Mouse (Mus musculus) left cerebral cortex, postnatal 25 days (tissue): ENCODE measurements around the gene Kif11. TPM values are rescaled to one million over a fixed set of nuclear protein-coding genes. Genes with fewer than 3 reads are reported as not detected.

Experiments used
- DNase-seq, 2 experiments: peaks; one replicate each; pipeline ENCODE4 v3.0.0; 2022; ENCODE audit warnings: low spot score in 2 of 2, mixed read lengths in 1 of 2
- intact Hi-C: fragments of 180-260 bp; cut with DNase I; formaldehyde crosslinking; loops from one replicate; pipeline ENCODE4 v1.15.1; 2025
- total RNA-seq, 2 experiments: library from RNA; stranded (reverse); gene quantifications; 2 replicates each; pipeline ENCODE4 v1.2.3; 2021

Gene Kif11
- total RNA-seq, 2 experiments from 2014 or later, result 1.2 TPM

DNA sequence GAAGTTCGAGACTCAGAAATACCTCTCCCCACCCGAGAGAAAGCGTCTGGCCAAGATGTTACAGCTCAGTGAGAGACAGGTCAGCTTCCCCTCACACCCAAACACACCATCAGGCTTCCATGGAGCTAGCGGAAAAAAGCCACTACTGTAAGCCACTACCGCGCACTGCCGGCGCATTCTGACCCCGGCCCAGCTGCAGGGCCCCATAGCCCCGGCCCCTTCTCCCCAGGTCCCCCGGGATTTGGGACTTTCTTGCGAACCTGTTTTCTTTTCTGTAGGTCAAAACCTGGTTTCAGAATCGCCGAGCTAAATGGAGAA is 61.0 kb downstream of the Kif11 start:
- intact Hi-C loops, result loop anchor here (5.0 kb wide), 1 partner anchor 70 kb away; no protein-coding TSS in a partner anchor
- DNase-seq, result no peak

- intact Hi-C loops, result no loop called here
- no peak for DNase-seq
These were observed 64.0 kb downstream of the Kif11 start for GRCm38 (mm10) chr19:37440181-37440580.

DNA sequence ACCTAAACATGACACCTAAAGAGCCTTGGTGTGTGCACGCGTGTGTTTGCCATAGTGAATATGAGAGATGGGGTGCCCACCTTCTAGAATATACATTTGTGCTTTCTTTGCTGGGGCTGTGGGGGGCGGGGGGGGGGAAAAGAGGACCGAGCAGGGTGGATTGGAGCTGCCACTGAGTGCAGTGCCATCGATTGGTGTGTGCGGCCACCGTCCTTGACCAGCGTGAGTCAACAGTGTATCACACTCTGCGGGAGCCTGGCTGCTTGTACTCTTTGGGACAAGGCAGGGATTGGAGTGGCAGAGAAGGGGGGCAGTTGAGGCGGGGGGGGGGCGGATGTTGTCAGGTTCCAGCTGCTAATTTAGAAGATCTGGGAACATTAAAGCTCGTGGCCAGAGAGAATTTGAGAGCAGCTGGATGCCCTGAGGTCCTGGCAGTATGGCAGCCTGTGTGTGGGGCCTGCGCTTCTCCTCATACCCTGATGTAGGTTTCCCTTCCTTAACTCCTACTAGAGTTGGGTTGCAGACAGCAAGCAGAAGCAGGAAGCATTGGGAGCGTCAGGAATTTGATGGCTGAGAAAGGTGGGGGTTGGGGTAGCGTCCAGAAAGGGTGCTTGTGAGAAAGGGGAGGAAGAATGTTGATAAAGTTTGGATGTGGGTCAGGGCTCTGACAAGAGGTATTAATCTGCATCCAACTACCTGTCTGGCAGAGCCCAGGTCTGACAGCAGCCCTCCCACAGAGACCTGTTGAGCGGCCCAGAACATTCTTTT is 64.7 kb downstream of the Kif11 start:
- no peak for DNase-seq
- intact Hi-C loops, result no loop called here

DNA sequence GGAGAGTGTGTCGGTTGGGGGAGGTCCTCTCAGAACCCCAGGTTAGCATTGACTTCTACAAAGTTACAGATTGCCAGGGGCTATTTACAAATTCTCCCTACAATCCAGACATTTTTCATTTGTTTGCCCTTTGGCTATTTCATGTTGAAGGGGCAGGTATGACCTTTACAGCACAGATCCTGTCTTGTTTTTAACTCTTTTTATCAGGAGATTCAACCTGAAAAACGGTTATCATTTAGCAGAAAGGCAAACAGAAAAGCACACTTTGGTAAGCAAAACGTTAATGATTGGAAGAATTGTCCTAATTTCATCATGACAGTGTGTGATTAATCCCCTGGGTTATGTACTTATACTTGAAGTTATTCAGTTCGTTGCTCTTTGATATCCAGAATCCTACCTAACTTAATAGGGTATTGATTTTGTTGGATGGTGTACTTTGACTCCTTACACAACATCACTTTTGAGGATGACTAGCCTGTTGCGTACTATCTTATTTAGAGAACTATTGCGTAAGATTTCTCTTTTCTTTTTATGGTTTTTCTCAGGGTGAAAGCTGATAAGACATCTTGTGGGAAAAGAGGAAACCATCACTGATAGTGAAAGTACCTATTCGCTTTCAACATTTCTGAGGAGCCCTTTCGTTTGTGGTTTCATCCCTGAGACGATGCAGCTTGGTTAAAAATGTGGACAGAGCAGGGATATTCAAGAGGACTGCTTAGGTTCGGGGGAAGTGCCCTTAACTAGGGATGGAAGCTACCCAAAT is 66.5 kb downstream of the Kif11 start:
- intact Hi-C loops, result no loop called here
- no peak for DNase-seq

DNA sequence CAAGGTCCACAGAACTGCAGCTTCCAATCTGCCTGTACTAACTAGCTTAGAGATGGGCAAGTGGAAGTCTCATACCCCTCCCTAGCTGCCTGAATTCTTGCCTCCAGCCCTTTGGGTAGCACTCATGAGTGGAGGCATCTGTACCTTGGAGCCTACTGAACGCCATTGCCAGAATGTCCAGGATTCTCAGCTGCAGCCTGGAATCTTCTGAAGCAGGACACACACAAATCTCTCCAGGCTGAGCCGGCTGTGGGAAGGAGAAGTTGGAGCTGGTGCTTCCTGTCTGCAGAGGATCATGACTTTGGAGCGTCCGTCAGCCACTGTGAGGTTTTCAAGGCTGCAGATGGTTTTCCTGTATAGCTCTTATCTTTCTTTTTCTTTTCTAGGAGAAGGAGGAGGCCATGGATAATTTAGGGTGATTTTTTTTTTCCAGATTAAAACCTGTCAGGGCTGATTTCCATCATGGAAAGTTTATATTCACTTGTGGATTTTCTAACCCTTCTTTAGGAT is 67.5 kb downstream of the Kif11 start:
- intact Hi-C loops, result no loop called here
- DNase-seq, result no peak

GRCm38 (mm10) chr19:37448212-37448611 is 72.0 kb downstream of the Kif11 start:
- intact Hi-C loops, result no loop called here
- DNase-seq, result no peak

DNA sequence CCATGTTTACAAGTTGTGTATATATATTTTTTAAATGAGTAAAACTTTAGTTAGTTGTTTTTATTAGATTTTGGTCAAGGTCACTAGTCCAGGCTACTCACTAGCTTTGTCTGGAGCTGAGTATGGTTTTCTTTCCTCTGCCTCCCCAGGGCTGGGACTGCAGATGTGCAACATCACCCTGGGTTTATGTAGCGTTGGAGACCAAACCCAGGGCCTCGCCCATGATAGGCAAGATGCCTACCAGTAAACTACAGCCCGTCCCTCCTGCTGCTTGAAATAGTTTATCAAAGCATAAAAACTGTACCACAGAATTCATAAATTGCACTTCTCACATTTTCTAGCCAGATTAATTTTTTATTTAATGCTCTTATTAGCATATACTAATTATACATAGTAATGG is 73.0 kb downstream of the Kif11 start:
- intact Hi-C loops, result no loop called here
- no peak for DNase-seq

- intact Hi-C loops, result no loop called here
- DNase-seq, result no peak
These were observed 79.3 kb downstream of the Kif11 start for GRCm38 (mm10) chr19:37455528-37455927.

GRCm38 (mm10) chr19:37455961-37456360 is 79.8 kb downstream of the Kif11 start:
- intact Hi-C loops, result no loop called here
- no peak for DNase-seq

GRCm38 (mm10) chr19:37458013-37458412 is 81.8 kb downstream of the Kif11 start:
- DNase-seq, result no peak
- intact Hi-C loops, result no loop called here

DNA sequence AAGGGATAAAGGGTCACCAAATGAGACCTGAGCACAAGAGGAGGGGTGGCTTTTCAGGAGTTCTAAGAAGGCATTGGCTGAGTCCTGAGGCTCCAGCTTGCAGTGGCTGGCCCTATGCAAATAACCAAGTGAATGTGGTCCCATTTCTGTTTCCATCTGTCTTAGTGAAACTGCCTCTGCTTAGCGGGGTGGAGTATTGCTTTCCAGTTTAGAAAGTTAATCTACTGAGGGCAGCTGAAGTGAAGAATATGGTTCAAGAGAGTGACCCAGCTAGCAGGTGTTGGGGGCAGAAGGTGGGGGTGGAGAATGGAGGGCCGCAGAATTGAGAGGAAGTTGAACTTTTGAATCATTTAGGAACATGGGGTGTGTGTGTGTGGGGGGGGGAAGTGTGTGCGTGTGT is 90.2 kb downstream of the Kif11 start:
- DNase-seq, result no peak
- intact Hi-C loops, result no loop called here

- intact Hi-C loops, result no loop called here
- no peak for DNase-seq
These were observed 90.8 kb downstream of the Kif11 start for GRCm38 (mm10) chr19:37466978-37467377.

DNA sequence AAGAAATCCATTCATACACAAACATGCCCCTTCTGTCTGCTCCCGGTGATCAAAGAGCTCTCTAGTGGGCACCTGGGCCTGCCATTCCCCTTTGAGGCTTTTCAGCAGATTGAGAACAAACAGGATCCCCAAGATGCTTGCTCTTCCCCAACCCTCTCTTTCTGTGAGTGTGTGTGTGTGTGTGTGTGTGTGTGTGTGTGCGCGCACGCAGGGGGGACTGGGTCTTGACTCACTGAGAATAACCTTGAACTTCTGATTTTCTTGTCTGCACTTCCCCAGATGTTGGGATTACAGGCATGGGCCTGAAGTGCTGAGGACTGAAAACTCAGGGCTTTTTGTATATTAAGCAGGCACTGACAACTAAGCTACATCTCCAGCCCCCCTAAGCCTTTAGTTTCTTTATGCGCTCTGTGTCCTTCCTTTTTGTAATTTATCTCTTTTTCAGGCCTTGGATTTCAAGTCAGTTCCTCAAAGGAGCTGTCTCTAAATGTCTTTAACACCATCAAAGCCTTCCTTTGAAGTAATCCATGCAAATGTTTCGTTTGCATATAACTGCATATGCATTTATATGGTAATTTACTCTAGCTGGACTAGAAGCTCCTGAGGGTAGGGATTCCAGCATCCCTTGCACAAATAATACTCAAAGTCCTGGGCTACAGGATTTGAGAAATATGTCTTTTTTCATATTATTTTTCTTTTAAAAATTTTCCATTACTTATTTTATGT is 92.8 kb downstream of the Kif11 start:
- intact Hi-C loops, result no loop called here

More for the DNA sequence above, 92.8 kb downstream of the Kif11 start:
- DNase-seq, result no peak

Other genes starting within 250 kb of the Kif11 start
- 10 to 100 TPM; 85.1 to 90.4 TPM for gene March5, start 168.9 kb upstream of the Kif11 start, total RNA-seq
- 10 to 100 TPM; 78.9 to 83.5 TPM for gene Cpeb3, start 167.8 kb upstream of the Kif11 start, total RNA-seq
- 10 to 100 TPM; 38.3 to 41.7 TPM for gene Ide, start 38.6 kb upstream of the Kif11 start, total RNA-seq
- gene Hhex, start 58.4 kb downstream of the Kif11 start, total RNA-seq, result 1 to 10 TPM; 1.9 to 3.4 TPM
- gene Exoc6, start 174.0 kb downstream of the Kif11 start, total RNA-seq, result 10 to 100 TPM; 42.6 to 43.1 TPM